Mouse (Mus musculus) midbrain, embryonic 11.5 days (tissue): Measurements from ENCODE around the gene Rtel1. TPM values are rescaled to one million over a fixed set of nuclear protein-coding genes. Genes with fewer than 3 reads are reported as not detected.

ENCODE experiments used
- ATAC-seq: fragments of 200-750 bp; cut with Nextera tagmentation; 2 replicates; pipeline ENCODE4 v1.8.0; 2017; ENCODE audit warnings: moderate TSS enrichment, moderate library complexity; ENCODE audit not compliant: low FRiP score
- DNase-seq: peaks from one replicate; pipeline ENCODE4 v3.0.0; 2015; ENCODE audit warnings: low spot score; ENCODE audit errors: missing footprints
- H3K27ac ChIP-seq: fragments of 300-500 bp; sonication (generic); 2 replicates; pipeline ENCODE4 v1.5.1; 2014; ENCODE audit warnings: low read depth, low read length
- H3K27me3 ChIP-seq: fragments of 300-500 bp; sonication (generic); 2 replicates; pipeline ENCODE4 v1.6.1; 2014; ENCODE audit warnings: mild to moderate bottlenecking, low read length, moderate library complexity, mixed read lengths; ENCODE audit not compliant: control insufficient read depth, insufficient read depth
- H3K36me3 ChIP-seq: fragments of 300-500 bp; sonication (generic); 2 replicates; pipeline ENCODE4 v1.6.1; 2014; ENCODE audit warnings: mild to moderate bottlenecking, low read length, moderate library complexity, mixed read lengths; ENCODE audit not compliant: control insufficient read depth, insufficient read depth
- H3K4me1 ChIP-seq: fragments of 300-500 bp; sonication (generic); 2 replicates; pipeline ENCODE4 v1.6.1; 2014; ENCODE audit warnings: low read length; ENCODE audit not compliant: control insufficient read depth, insufficient read depth
- H3K4me2 ChIP-seq: fragments of 300-500 bp; sonication (generic); 2 replicates; pipeline ENCODE4 v1.6.1; 2014; ENCODE audit warnings: mild to moderate bottlenecking, moderate library complexity
- H3K4me3 ChIP-seq: fragments of 300-500 bp; sonication (generic); 2 replicates; pipeline ENCODE4 v1.5.1; 2014; ENCODE audit warnings: low read depth, low read length
- H3K9ac ChIP-seq: fragments of 300-500 bp; sonication (generic); 2 replicates; pipeline ENCODE4 v1.6.1; 2014; ENCODE audit warnings: low read length
- H3K9me3 ChIP-seq: fragments of 300-500 bp; sonication (generic); 2 replicates; pipeline ENCODE4 v1.6.1; 2016; ENCODE audit warnings: low read length; ENCODE audit not compliant: control insufficient read depth
- WGBS: fragments of 180-500 bp; shearing (Covaris S2); extraction: QIAGEN DNeasy Blood & Tissue Kit; methylation state at CpG from one replicate; pipeline ENCODE4 v1.1.7; 2014; 5-methylcytosine and 5-hydroxymethylcytosine counted together
- polyA plus RNA-seq: library from polyadenylated mRNA; unstranded; fragments of >200 nt; fragmentation: Nextera tagmentation; extraction: Ambion mirVana; gene quantifications from 2 replicates; pipeline ENCODE4 v1.2.1, GENCODE M21; 2014

Rtel1 gene
- polyA plus RNA-seq, 1 experiment from 2014 or later, result 57.8 TPM

DNA sequence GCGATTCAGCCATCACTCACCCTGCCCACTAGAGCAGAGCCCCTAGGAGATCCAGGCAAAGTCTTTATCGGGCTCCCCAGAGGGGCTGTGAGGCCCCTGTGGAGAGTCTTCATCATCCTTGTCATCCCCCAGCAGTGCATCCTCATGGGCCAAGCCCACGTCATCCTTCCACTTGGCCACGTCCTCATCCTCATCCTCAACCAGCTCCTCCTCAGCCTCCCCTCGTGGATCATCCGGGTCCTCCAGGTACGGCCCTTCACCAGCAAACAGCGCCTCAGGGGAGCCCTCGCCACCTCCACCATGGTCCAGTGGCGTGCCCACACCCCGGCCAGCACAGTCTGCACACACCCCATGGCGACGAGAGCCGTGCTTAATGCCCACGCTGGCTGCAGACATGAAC is 71.5 kb downstream of the Rtel1 start:
- peaks cover 3% of the 10 kb centered on the region for H3K36me3 ChIP-seq
- no peak overlapping the region for H3K9ac ChIP-seq
- 89% methylated on average over 15 of the region's 15 CpGs for WGBS
- no peaks in the 10 kb centered on the region for H3K27me3 ChIP-seq
- H3K4me2 ChIP-seq, result no peak overlapping the region
- no peak overlapping the region for H3K27ac ChIP-seq
- DNase-seq (no peak), ATAC-seq (no peak)
- H3K4me1 ChIP-seq, result no peaks in the 10 kb centered on the region
- no peak overlapping the region for H3K4me3 ChIP-seq
- H3K9me3 ChIP-seq, result no peaks in the 10 kb centered on the region

DNA sequence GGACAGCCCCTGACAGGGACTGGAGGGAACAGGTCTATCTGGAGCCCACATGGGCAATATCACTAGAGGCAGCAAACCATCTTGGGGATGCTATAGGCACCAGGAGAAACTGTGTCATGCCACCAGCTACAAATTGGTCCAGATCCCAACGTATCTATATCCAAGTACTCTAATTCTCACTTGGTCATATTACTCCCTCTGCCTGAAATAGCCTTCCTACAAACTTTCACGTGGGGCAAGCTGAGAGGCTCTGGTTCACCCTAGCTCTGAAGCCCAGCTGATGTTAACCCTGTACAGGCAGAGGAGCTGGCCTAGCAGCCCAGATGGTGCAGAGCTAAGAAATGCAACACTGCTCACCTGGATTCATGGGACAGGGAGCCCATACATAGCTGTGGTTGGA is 72.0 kb downstream of the Rtel1 start:
- no peak for ATAC-seq

GRCm38 (mm10) chr2:181392600-181393213 is 73.2 kb downstream of the Rtel1 start:
- DNase-seq, result peak; percentile 98
- Histone ChIP-seq H3K4me2 (no peak overlapping the region), H3K27ac (no peak overlapping the region), H3K9ac (no peak overlapping the region), H3K4me1 (no peaks in the 10 kb centered on the region), H3K36me3 (peaks cover 3% of the 10 kb centered on the region), H3K27me3 (no peaks in the 10 kb centered on the region), H3K9me3 (no peaks in the 10 kb centered on the region), H3K4me3 (no peak overlapping the region)
- 24% methylated on average over 4 of the region's 4 CpGs for WGBS
- 0 out of 2 replicates have a peak, but pooled peaks have one; percentile 40 for ATAC-seq

More for the DNA sequence above, 72.0 kb downstream of the Rtel1 start:
- no peak overlapping the region for H3K27ac ChIP-seq
- H3K4me1 ChIP-seq, result no peaks in the 10 kb centered on the region
- no peak overlapping the region for H3K4me3 ChIP-seq
- peaks cover 3% of the 10 kb centered on the region for H3K36me3 ChIP-seq
- no peak overlapping the region for H3K9ac ChIP-seq
- no peak overlapping the region for H3K4me2 ChIP-seq
- no peaks in the 10 kb centered on the region for H3K27me3 ChIP-seq
- 78% methylated on average over 2 of the region's 2 CpGs for WGBS
- peak; percentile 66 for DNase-seq
- no peaks in the 10 kb centered on the region for H3K9me3 ChIP-seq

DNA sequence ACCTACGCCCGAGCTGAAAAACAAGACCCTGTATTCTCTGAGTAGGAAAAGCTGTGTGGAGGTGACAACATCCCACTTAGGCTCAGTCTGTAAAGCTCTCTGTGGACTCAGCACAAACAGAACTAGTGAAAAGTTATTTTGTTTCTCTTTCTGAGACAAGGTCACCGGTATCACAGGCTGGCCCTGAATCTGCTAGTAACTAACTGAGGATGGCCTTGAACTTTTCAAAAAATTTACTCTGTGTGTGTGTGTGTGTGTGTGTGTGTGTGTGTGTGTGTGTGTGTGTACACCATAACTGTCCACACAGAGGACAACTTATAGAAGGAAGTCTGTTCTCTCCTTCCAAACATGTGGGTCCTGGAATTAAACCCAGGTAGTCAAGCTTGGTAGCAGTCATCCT is 74.5 kb downstream of the Rtel1 start:
- H3K27me3 ChIP-seq, result no peaks in the 10 kb centered on the region
- H3K9me3 ChIP-seq, result no peaks in the 10 kb centered on the region
- DNase-seq (no peak), ATAC-seq (no peak)
- H3K4me1 ChIP-seq, result no peaks in the 10 kb centered on the region
- H3K9ac ChIP-seq, result no peak overlapping the region
- WGBS, result 94% methylated on average over 3 of the region's 3 CpGs
- no peak overlapping the region for H3K27ac ChIP-seq
- peaks cover 3% of the 10 kb centered on the region for H3K36me3 ChIP-seq
- no peak overlapping the region for H3K4me2 ChIP-seq
- H3K4me3 ChIP-seq, result no peak overlapping the region

DNA sequence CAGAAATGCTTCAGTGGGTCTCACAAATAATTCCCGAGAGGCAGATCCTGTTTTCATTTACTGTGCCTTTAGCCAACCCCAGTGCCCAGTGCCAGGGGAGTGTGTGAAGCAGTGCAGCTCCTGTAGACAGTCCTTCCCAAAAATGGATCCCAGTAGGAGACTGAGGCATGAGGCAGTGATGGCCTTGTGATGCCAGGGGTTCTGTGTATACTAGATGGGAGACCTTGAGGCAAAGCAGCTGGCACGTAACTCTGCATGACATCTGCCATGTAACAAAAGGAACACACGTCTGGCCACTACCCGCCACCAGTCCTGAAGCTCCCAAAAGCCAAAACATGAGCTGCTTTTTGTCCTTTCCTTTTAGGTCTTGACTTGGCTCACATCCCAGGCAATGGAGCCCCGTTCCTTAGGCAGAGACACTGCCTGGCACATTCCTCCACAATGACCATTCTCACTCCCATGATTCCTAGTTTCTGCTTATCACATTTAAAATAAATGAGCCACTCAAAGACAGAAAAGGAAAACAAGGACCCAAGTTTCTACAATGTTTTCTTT is 77.7 kb downstream of the Rtel1 start:
- Histone ChIP-seq H3K27me3 (no peaks in the 10 kb centered on the region), H3K27ac (no peak overlapping the region), H3K4me3 (no peak overlapping the region), H3K36me3 (no peaks in the 10 kb centered on the region), H3K9ac (no peak overlapping the region), H3K4me2 (no peak overlapping the region), H3K9me3 (no peaks in the 10 kb centered on the region), H3K4me1 (no peaks in the 10 kb centered on the region)
- ATAC-seq, result no peak
- WGBS, result 80% methylated on average over 5 of the region's 5 CpGs
- peak; percentile 28 for DNase-seq

- Histone ChIP-seq H3K9ac (no peak overlapping the region), H3K27me3 (no peaks in the 10 kb centered on the region), H3K36me3 (no peaks in the 10 kb centered on the region), H3K27ac (no peak overlapping the region), H3K4me3 (no peak overlapping the region), H3K4me2 (no peak overlapping the region), H3K4me1 (no peaks in the 10 kb centered on the region), H3K9me3 (no peaks in the 10 kb centered on the region)
- ATAC-seq (no peak), DNase-seq (no peak)
- WGBS, result 24% methylated on average over 1 of the region's 1 CpGs
Observed at GRCm38 (mm10) chr2:181401497-181401896, 82.0 kb downstream of the Rtel1 start.

- whole genome bisulfite sequencing, result 96% methylated on average over 3 of the region's 3 CpGs
- ATAC-seq (no peak), DNase-seq (no peak)
- H3K9me3 ChIP-seq, result no peaks in the 10 kb centered on the region
- H3K27me3 ChIP-seq, result no peaks in the 10 kb centered on the region
- no peak overlapping the region for H3K27ac ChIP-seq
- no peak overlapping the region for H3K9ac ChIP-seq
- H3K4me1 ChIP-seq, result no peaks in the 10 kb centered on the region
- H3K4me3 ChIP-seq, result no peak overlapping the region
- H3K4me2 ChIP-seq, result no peak overlapping the region
- no peaks in the 10 kb centered on the region for H3K36me3 ChIP-seq
Observed at GRCm38 (mm10) chr2:181403722-181404121, 84.2 kb downstream of the Rtel1 start.

Other genes starting within 250 kb of the Rtel1 start
- gene Kcnq2, start 184.4 kb upstream of the Rtel1 start, polyA plus RNA-seq, result 8.7 and 8.8 TPM in 2 replicates
- gene Eef1a2, start 162.7 kb upstream of the Rtel1 start, polyA plus RNA-seq, result 0.87 and 0.94 TPM in 2 replicates
- gene Ppdpf, start 132.5 kb upstream of the Rtel1 start, polyA plus RNA-seq, result 414 and 426 TPM in 2 replicates
- not detected in 2 replicates for gene Ptk6, start 117.0 kb upstream of the Rtel1 start, polyA plus RNA-seq
- 0.14 TPM in 1 of 2 replicates, not detected in the other for gene Srms, start 106.6 kb upstream of the Rtel1 start, polyA plus RNA-seq
- gene Fndc11, start 99.7 kb upstream of the Rtel1 start, polyA plus RNA-seq, result 0.15 TPM in 2 replicates
- gene Helz2, start 77.7 kb upstream of the Rtel1 start, polyA plus RNA-seq, result 0.44 and 0.56 TPM in 2 replicates
- 18.9 and 19.7 TPM in 2 replicates for gene Gmeb2, start 31.7 kb upstream of the Rtel1 start, polyA plus RNA-seq
- 357 and 359 TPM in 2 replicates for gene Stmn3, start 5.2 kb upstream of the Rtel1 start, polyA plus RNA-seq
- gene Zgpat, start 45.2 kb downstream of the Rtel1 start, polyA plus RNA-seq, result 34.5 and 36.8 TPM in 2 replicates
- 54.2 and 60.9 TPM in 2 replicates for gene Arfrp1, start 45.7 kb downstream of the Rtel1 start, polyA plus RNA-seq
- gene Lime1, start 60.3 kb downstream of the Rtel1 start, polyA plus RNA-seq, result 19.7 TPM in 2 replicates
- gene Zbtb46, start 139.7 kb downstream of the Rtel1 start, polyA plus RNA-seq, result 16.2 and 16.5 TPM in 2 replicates
- 0.15 and 0.21 TPM in 2 replicates for gene Abhd16b, start 173.5 kb downstream of the Rtel1 start, polyA plus RNA-seq
- gene Tpd52l2, start 177.4 kb downstream of the Rtel1 start, polyA plus RNA-seq, result 146 and 149 TPM in 2 replicates
- gene Dnajc5, start 200.7 kb downstream of the Rtel1 start, polyA plus RNA-seq, result 93.6 and 102 TPM in 2 replicates